Mouse (Mus musculus) liver, embryonic 14.5 days (tissue): ENCODE results near the gene Txlna. TPM values are rescaled to one million over a fixed set of nuclear protein-coding genes. Genes with fewer than 3 reads are reported as not detected.

Source experiments
- ATAC-seq: fragments of 200-750 bp; cut with Nextera tagmentation; 2 replicates; pipeline ENCODE4 v1.8.0; 2017; ENCODE audit warnings: moderate number of reproducible peaks, mild to moderate bottlenecking, moderate library complexity; ENCODE audit not compliant: insufficient read depth
- DNase-seq, 3 experiments: peaks; one replicate each; pipeline ENCODE4 v3.0.0-alpha.2; 2012 to 2013; ENCODE audit warnings: low read depth in 3 of 3, low spot score in 3 of 3
- H3K27ac ChIP-seq: fragments of 300-500 bp; sonication (generic); 2 replicates; pipeline ENCODE4 v1.5.1; 2014; ENCODE audit warnings: moderate library complexity, mild to moderate bottlenecking, control low read depth, inconsistent platforms
- H3K27me3 ChIP-seq: fragments of 300-500 bp; sonication (generic); 2 replicates; pipeline ENCODE4 v1.6.1; 2014; ENCODE audit warnings: mild to moderate bottlenecking, low read length, moderate library complexity; ENCODE audit not compliant: control insufficient read depth, insufficient read depth
- H3K36me3 ChIP-seq: fragments of 300-500 bp; sonication (generic); replicated peaks from 2 replicates; pipeline ENCODE4 v1.6.1; 2014; ENCODE audit warnings: low read depth; ENCODE audit not compliant: control insufficient read depth, insufficient read depth
- H3K4me1 ChIP-seq, 2 experiments: fragments of 200-500 bp in 1 of 2; fragments of 300-500 bp in 1 of 2; sonication (generic) in 1 of 2; replicated peaks; 2 replicates each; pipeline ENCODE4 v1.6.1; 2012 to 2014; ENCODE audit warnings: antibody characterized with exemption in 1 of 2, inconsistent platforms in 1 of 2, low read length in 1 of 2; ENCODE audit not compliant: control insufficient read depth in 2 of 2, insufficient read depth in 2 of 2
- H3K4me2 ChIP-seq: fragments of 300-500 bp; sonication (generic); 2 replicates; pipeline ENCODE4 v1.6.1; 2014; ENCODE audit warnings: low read depth, mild to moderate bottlenecking, control low read depth, moderate library complexity
- H3K4me3 ChIP-seq, 2 experiments: fragments of 200-500 bp in 1 of 2; fragments of 300-500 bp in 1 of 2; sonication (generic) in 1 of 2; 2 replicates each; pipeline ENCODE4 v1.5.1; 2012 to 2014; ENCODE audit warnings: low read depth in 2 of 2, low read length in 2 of 2, mild to moderate bottlenecking in 2 of 2, control low read depth in 1 of 2, inconsistent platforms in 1 of 2, moderate library complexity in 1 of 2; ENCODE audit not compliant: insufficient read depth in 1 of 2
- H3K9ac ChIP-seq: fragments of 300-500 bp; sonication (generic); replicated peaks from 2 replicates; pipeline ENCODE4 v1.6.1; 2014; ENCODE audit warnings: mild to moderate bottlenecking, control low read depth, moderate library complexity
- H3K9me3 ChIP-seq: fragments of 300-500 bp; sonication (generic); 2 replicates; pipeline ENCODE4 v1.6.1; 2016; ENCODE audit warnings: low read length, mixed read lengths; ENCODE audit not compliant: control insufficient read depth
- CTCF ChIP-seq: IDR thresholded peaks from 2 replicates; pipeline ENCODE4 v1.5.1; 2016; ENCODE audit warnings: antibody characterized with exemption, low read depth, control low read depth
- EP300 ChIP-seq: IDR thresholded peaks from 2 replicates; pipeline ENCODE4 v1.6.1; 2016; ENCODE audit warnings: antibody characterized with exemption, low read depth
- WGBS: fragments of 180-500 bp; shearing (Covaris S2); extraction: QIAGEN DNeasy Blood & Tissue Kit; methylation state at CpG from one replicate; pipeline ENCODE4 v1.1.7; 2014; ENCODE audit not compliant: insufficient replicate concordance; 5-methylcytosine and 5-hydroxymethylcytosine counted together
- polyA plus RNA-seq, 2 experiments: library from polyadenylated mRNA; depleted of rRNA in 1 of 2; stranded (reverse) in 1 of 2; unstranded in 1 of 2; fragments of >200 nt; fragmentation: Nextera tagmentation in 1 of 2; extraction: Ambion mirVana in 1 of 2; gene quantifications; 2 replicates each; pipeline versions ENCODE4 v1.2.1 to v1.2.3; 2012 to 2014

Txlna gene
- polyA plus RNA-seq, 2 experiments: 17.0 to 26.3 TPM

DNA sequence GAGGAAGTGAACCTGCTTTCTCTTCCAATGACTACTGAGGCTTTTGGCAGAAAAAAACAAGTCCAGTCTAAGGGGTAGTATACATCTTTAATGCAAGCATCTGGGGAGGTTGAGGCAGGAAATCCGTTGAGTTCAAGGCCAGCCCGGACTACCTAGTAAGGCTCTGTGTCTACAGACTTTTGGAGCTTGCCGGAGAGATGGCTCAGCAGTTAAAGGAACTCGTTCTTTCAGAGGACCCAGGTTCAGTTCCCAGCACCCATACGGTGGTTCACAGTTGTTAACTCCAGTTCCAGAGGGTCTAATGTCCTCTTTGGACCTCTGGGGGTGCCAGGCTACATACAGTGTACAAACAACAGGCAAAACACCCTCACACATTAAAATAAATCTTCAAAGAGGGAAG is 22.8 kb downstream of the Txlna start:
- H3K27ac ChIP-seq: no peak overlapping the region
- no peak for DNase-seq
- no peaks in the 10 kb centered on the region for H3K9me3 ChIP-seq
- H3K4me1 ChIP-seq: peaks cover 9 to 13% of the 10 kb centered on the region in 2 experiments
- 86% methylated on average over 5 of the region's 5 CpGs for WGBS
- peak overlapping the region; percentile 91 for H3K4me2 ChIP-seq
- H3K4me3 ChIP-seq: peak overlapping the region; percentile 80 to 87
- H3K9ac ChIP-seq: peak overlapping the region; percentile 86
- H3K27me3 ChIP-seq: no peaks in the 10 kb centered on the region
- TF ChIP-seq EP300: no peak
- no peak for TF ChIP-seq CTCF
- no peaks in the 10 kb centered on the region; the same call in 1 of the 2 replicates for H3K36me3 ChIP-seq
- ATAC-seq: no peak

DNA sequence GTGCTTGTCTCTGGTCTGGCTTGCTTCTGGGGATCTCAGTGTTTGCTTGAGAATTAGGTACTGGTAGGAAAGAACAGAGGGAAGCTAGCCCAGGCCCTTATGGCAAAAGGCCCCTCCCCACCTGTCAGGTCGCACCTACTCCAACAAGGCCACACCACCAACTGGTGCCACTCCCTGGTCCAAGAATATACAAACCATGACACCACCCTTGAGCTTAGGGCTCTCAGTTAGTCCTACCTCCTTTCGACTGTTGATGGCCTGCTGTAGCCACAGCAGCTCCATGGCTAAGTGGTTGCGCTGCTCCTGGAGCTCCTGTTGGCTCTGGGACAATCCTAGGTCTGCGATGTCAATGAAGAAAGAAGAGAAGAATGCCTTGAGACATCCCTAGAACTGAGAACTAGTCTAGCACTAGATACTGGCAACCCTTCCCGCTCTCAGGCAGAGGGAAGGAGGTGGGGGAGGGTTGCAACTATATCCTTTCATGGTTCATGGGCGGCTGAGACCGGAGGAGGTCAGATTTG is 23.7 kb downstream of the Txlna start:
- Histone ChIP-seq H3K27ac (no peak overlapping the region), H3K4me1 (peaks cover 5 to 8% of the 10 kb centered on the region in 2 experiments), H3K9ac (no peak overlapping the region), H3K4me3 (no peak overlapping the region), H3K27me3 (no peaks in the 10 kb centered on the region), H3K9me3 (no peaks in the 10 kb centered on the region), H3K36me3 (no peaks in the 10 kb centered on the region; the same call in 1 of the 2 replicates), H3K4me2 (no peak overlapping the region)
- ATAC-seq: no peak
- no peak for DNase-seq
- 84% methylated on average over 7 of the region's 7 CpGs for WGBS
- no peak for TF ChIP-seq CTCF
- TF ChIP-seq EP300: no peak

DNA sequence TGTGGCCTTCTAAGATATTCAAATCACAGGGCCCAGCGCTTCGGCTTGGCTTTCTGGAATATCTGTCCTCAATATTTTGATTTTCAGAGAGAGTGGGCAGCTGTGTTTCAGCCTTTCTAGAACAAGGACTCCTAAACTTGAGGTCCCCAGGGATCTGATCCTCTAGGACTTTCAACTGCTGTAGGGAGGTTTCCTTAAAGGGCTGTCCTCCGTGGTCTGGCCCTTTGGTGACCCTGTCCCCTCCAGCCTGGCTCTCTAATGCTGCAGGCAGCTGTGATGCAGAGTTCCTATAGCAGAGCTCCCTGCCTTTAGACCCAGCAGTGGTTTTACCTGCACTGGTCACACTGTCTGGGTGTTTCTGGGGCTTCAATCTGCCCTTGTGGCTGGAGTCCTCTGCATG is 24.2 kb downstream of the Txlna start:
- H3K4me1 ChIP-seq: peaks cover 5 to 8% of the 10 kb centered on the region in 2 experiments
- DNase-seq (no peak), ATAC-seq (no peak)
- no peaks in the 10 kb centered on the region for H3K27me3 ChIP-seq
- H3K9me3 ChIP-seq: no peaks in the 10 kb centered on the region
- H3K36me3 ChIP-seq: no peaks in the 10 kb centered on the region; the same call in 1 of the 2 replicates
- no peak overlapping the region for H3K4me3 ChIP-seq
- TF ChIP-seq CTCF: no peak
- no peak for TF ChIP-seq EP300
- no peak overlapping the region for H3K27ac ChIP-seq
- 79% methylated on average over 3 of the region's 3 CpGs for WGBS
- no peak overlapping the region for H3K9ac ChIP-seq
- no peak overlapping the region for H3K4me2 ChIP-seq

DNA sequence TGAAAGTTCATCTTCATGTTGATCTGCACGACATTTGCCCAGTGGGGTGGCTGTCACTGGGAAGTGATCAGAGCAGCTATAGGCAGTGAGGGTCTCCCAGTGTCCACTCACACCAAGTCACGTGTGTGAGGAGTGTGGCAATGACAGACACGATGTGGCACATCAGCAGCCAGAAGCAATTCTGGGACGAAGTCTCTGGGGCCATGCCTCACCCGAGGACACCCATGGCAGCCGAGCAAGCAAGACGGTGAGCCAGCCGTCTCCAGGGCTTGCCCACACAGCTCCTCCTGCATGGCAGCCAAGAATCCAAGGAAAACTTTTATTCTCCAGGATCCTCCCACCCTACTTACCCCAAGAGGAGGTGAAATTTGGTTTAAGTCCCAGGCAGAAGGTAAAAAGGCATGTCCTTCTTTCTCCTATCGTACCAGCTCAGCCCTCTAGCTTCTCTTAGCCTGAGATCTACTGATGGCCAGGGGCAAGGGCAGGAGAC is 25.0 kb downstream of the Txlna start:
- Histone ChIP-seq H3K4me3 (no peak overlapping the region), H3K36me3 (no peaks in the 10 kb centered on the region; the same call in 1 of the 2 replicates), H3K9ac (no peak overlapping the region), H3K27ac (no peak overlapping the region), H3K9me3 (no peaks in the 10 kb centered on the region), H3K4me1 (peaks cover 5 to 8% of the 10 kb centered on the region in 2 experiments), H3K27me3 (no peaks in the 10 kb centered on the region), H3K4me2 (no peak overlapping the region)
- TF ChIP-seq CTCF (no peak), EP300 (no peak)
- 83% methylated on average over 9 of the region's 9 CpGs for WGBS
- no peak for ATAC-seq
- no peak for DNase-seq

DNA sequence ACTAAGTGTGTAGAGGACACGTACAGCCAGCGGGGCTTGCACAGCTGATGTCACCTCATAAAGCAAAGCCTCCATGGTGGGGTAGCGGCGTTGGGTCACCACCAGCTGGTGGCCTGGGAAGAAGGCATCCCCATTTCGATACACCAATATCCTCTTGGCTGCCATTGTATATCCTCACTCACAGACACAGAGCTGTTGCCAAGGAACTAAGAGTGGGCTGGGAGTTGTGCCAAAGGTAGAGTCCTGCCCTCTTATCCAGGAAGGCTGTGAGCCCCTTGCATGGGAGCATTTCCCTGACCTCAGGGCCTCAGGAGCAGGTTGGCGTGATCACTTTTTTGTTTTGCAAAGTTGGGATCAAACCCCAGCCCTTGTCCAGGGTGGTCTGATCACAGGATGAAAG is 26.8 kb downstream of the Txlna start, which contains the start of gene Dcdc2b:
Gene Dcdc2b, minus strand, starts transcription at position 165 of the 400 bp plus-strand sequence.
- Histone ChIP-seq H3K9me3 (no peaks in the 10 kb centered on the region), H3K4me1 (peaks cover 5% of the 10 kb centered on the region in 2 experiments), H3K36me3 (peaks cover 4% of the 10 kb centered on the region), H3K27ac (no peak within 1 kb of the TSS), H3K4me3 (no peak within 1 kb of the TSS), H3K9ac (no peak within 1 kb of the TSS), H3K27me3 (no peaks in the 10 kb centered on the region), H3K4me2 (no peak within 1 kb of the TSS)
- no peak for TF ChIP-seq CTCF
- TF ChIP-seq EP300: no peak
- 76% methylated on average over 6 of the region's 6 CpGs for WGBS
- ATAC-seq: no peak
- DNase-seq: no peak
